Mouse (Mus musculus) cerebellum, adult 9-11 months (tissue): ENCODE data around the gene Olfr498.

ENCODE experiments used
- DNase-seq: peaks from one replicate; pipeline ENCODE4 v3.0.0; 2022

The Olfr498 gene

DNA sequence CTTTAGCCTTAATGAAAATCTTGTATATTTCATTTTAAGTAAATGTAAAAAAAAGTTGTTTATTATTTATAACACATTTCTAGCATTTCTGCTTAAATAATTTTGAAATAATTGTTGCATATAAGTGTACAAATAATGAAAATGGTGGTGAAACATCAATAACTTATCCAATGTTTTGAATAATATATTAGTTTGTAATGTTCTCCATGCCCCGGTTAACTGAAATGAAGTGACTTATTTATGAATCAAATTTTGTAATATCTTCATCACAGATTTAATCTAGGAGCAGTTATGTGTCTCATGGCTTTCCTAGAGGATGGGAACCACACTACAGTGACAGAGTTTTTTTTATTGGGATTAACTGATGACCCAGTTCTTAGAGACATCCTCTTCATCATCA, at the start of gene Olfr498:
Gene Olfr498, plus strand, starts transcription at position 301 of the 400 bp plus-strand sequence.
- no peak for DNase-seq

DNA sequence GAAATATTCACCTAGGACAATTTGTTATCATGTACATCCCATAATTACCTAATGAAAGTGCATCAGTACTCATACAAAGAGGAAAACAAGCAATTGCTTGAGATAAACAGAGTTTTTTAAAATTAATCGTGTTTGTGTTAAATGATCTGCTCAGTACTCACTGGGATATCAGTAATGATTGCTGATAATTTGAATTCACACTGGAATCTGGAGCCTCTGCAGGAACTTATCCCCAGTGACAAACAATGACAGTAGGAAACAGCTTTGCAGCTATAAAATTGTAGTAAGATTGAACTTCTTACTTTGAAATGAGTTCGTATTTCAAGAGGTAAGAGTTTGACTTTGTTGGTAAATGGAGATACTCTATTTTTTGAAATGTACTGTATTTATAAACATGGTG, 45.0 kb upstream of the Olfr498 start, which contains the start of gene Olfr497:
Gene Olfr497, plus strand, starts transcription at position 301 of the 400 bp plus-strand sequence.
- no peak for DNase-seq
